12 mouse cellular contexts compared by ENCODE assay signal in genomic region chr1:151100565-151101483, GRCm38 (mm10).
DNase-seq lines count a peak whose midpoint lies in the region; ATAC-seq lines count a peak whose summit lies in the region.
"Had no signal": no experiment of that assay in that cellular context is flagged by ENCODE, and none has a peak within 500 bp of the region (broad histone marks: within the 10 kb centered on the region; RNA-seq: fewer than 3 reads in every experiment).

No protein-coding gene starts in this region.

- no peak overlapping the region for H3K4me3 ChIP-seq in kidney, embryonic 15.5 days (replicated peaks)
- no peak overlapping the region for H3K4me3 ChIP-seq in embryonic facial prominence, embryonic 14.5 days (ENCODE audit: low read depth, low read length)
- H3K4me3 ChIP-seq in hindbrain, embryonic 15.5 days = no peak overlapping the region
- H3K4me3 ChIP-seq: heart, embryonic 13.5 days had no signal

- no peak overlapping the region for H3K9ac ChIP-seq in kidney, embryonic 15.5 days
- no peak overlapping the region for H3K9ac ChIP-seq in embryonic facial prominence, embryonic 14.5 days (ENCODE audit: low read depth, low read length)
- no peak overlapping the region for H3K9ac ChIP-seq in hindbrain, embryonic 15.5 days
- H3K9ac ChIP-seq: heart, embryonic 13.5 days; lung, embryonic 14.5 days had no signal

- H3K9me3 ChIP-seq in kidney, embryonic 15.5 days (replicated peaks) = no peaks in the 10 kb centered on the region
- H3K9me3 ChIP-seq in embryonic facial prominence, embryonic 14.5 days (ENCODE audit: control insufficient read depth, low read length) = no peaks in the 10 kb centered on the region
- no peaks in the 10 kb centered on the region for H3K9me3 ChIP-seq in hindbrain, embryonic 15.5 days
- H3K9me3 ChIP-seq: heart, embryonic 13.5 days had no signal

- H3K4me2 ChIP-seq in kidney, embryonic 15.5 days = no peak overlapping the region
- H3K4me2 ChIP-seq in embryonic facial prominence, embryonic 14.5 days (ENCODE audit: low read depth, low read length) = no peak overlapping the region
- no peak overlapping the region for H3K4me2 ChIP-seq in hindbrain, embryonic 15.5 days
- H3K4me2 ChIP-seq: heart, embryonic 13.5 days; lung, embryonic 14.5 days had no signal

- DNase-seq in kidney, postnatal 4 days = no peak
- DNase-seq in embryonic facial prominence, embryonic 14.5 days (ENCODE audit: low spot score) = peak; percentile 25
- DNase-seq in mesoderm, embryonic 11.5 days (ENCODE audit: low read depth, low spot score) = peak; percentile 29
- DNase-seq in lung, postnatal 10 days = no peak
- DNase-seq: cerebellum, postnatal 14 days; kidney, adult 18-20 months; lung, embryonic 14.5 days; thymus, postnatal 14 days had no signal

- no peak overlapping the region for H3K27ac ChIP-seq in kidney, embryonic 15.5 days
- H3K27ac ChIP-seq in embryonic facial prominence, embryonic 14.5 days (replicated peaks; ENCODE audit: low read depth, low read length) = no peak overlapping the region
- peak overlapping the region; percentile 38 for H3K27ac ChIP-seq in hindbrain, embryonic 15.5 days (replicated peaks)
- H3K27ac ChIP-seq: heart, embryonic 13.5 days had no signal

- peaks cover 14% of the 10 kb centered on the region for H3K4me1 ChIP-seq in kidney, embryonic 15.5 days
- H3K4me1 ChIP-seq in embryonic facial prominence, embryonic 14.5 days (ENCODE audit: control insufficient read depth, insufficient read depth, low read length) = peaks cover 22% of the 10 kb centered on the region
- H3K4me1 ChIP-seq in hindbrain, embryonic 15.5 days (replicated peaks) = peaks cover 14% of the 10 kb centered on the region

- 64% methylated on average over 12 of the region's 12 CpGs for WGBS in kidney, embryonic 15.5 days
- WGBS in embryonic facial prominence, embryonic 14.5 days = 73% methylated on average over 12 of the region's 12 CpGs
- 57% methylated on average over 12 of the region's 12 CpGs for WGBS in hindbrain, embryonic 15.5 days

- 0 out of 2 replicates have a peak, but pooled peaks have one; percentile 22 for ATAC-seq in kidney, embryonic 15.5 days (replicated peaks; ENCODE audit: low FRiP score)
- ATAC-seq in embryonic facial prominence, embryonic 14.5 days (ENCODE audit: low read depth) = no peak
- ATAC-seq in hindbrain, embryonic 15.5 days (ENCODE audit: low FRiP score, low read depth) = peak; percentile 59
- ATAC-seq in inflammation-experienced regulatory T-cells, adult 6 months = no peak

- no peaks in the 10 kb centered on the region for H3K36me3 ChIP-seq in kidney, embryonic 15.5 days
- H3K36me3 ChIP-seq in embryonic facial prominence, embryonic 14.5 days (ENCODE audit: control insufficient read depth, insufficient read depth, low read length) = no peaks in the 10 kb centered on the region
- no peaks in the 10 kb centered on the region for H3K36me3 ChIP-seq in hindbrain, embryonic 15.5 days
- H3K36me3 ChIP-seq: heart, embryonic 13.5 days had no signal

- no peaks in the 10 kb centered on the region for H3K27me3 ChIP-seq in kidney, embryonic 15.5 days
- no peaks in the 10 kb centered on the region for H3K27me3 ChIP-seq in embryonic facial prominence, embryonic 14.5 days (replicated peaks; ENCODE audit: control insufficient read depth, insufficient read depth, low read length)
- H3K27me3 ChIP-seq in hindbrain, embryonic 15.5 days = no peaks in the 10 kb centered on the region
- H3K27me3 ChIP-seq: heart, embryonic 13.5 days had no signal

Comparison
In these comparisons a context has a peak if more than half of its experiments do, and no peak if none do; other contexts are left out.
1. ATAC-seq: peak in kidney, embryonic 15.5 days (single experiment) and hindbrain, embryonic 15.5 days (single experiment); none in embryonic facial prominence, embryonic 14.5 days (single experiment) and inflammation-experienced regulatory T-cells, adult 6 months (single experiment).
2. DNase-seq: peak in embryonic facial prominence, embryonic 14.5 days (single experiment) and mesoderm, embryonic 11.5 days (single experiment); none in kidney, postnatal 4 days (0 of 2) and lung, postnatal 10 days (single experiment).